Mouse (Mus musculus) limb, embryonic 11.5 days (tissue): ENCODE data around the gene Stam2. TPM values are rescaled to one million over a fixed set of nuclear protein-coding genes. Genes with fewer than 3 reads are reported as not detected.

ENCODE experiments used
- ATAC-seq: fragments of 200-750 bp; cut with Nextera tagmentation; 2 replicates; pipeline ENCODE4 v1.8.0; 2017; ENCODE audit warnings: low read depth; ENCODE audit not compliant: insufficient number of reproducible peaks, low FRiP score, low TSS enrichment
- DNase-seq: peaks from one replicate; pipeline ENCODE4 v3.0.0-alpha.2; 2015; ENCODE audit warnings: low spot score
- H3K27ac ChIP-seq: fragments of 300-500 bp; sonication (generic); replicated peaks from 2 replicates; pipeline ENCODE4 v1.5.1; 2014; ENCODE audit warnings: low read depth, mild to moderate bottlenecking, low read length
- H3K27me3 ChIP-seq: fragments of 300-500 bp; sonication (generic); 2 replicates; pipeline ENCODE4 v1.6.1; 2014; ENCODE audit warnings: mild to moderate bottlenecking, low read length, mixed read lengths; ENCODE audit not compliant: control insufficient read depth, insufficient read depth
- H3K36me3 ChIP-seq: fragments of 300-500 bp; sonication (generic); 2 replicates; pipeline ENCODE4 v1.6.1; 2014; ENCODE audit warnings: mild to moderate bottlenecking, low read length, moderate library complexity, mixed read lengths; ENCODE audit not compliant: control insufficient read depth, insufficient read depth
- H3K4me1 ChIP-seq: fragments of 300-500 bp; sonication (generic); 2 replicates; pipeline ENCODE4 v1.6.1; 2014; ENCODE audit warnings: low read length, mixed read lengths; ENCODE audit not compliant: control insufficient read depth, insufficient read depth
- H3K4me2 ChIP-seq: fragments of 300-500 bp; sonication (generic); 2 replicates; pipeline ENCODE4 v1.6.1; 2014; ENCODE audit warnings: low read depth, mild to moderate bottlenecking, moderate library complexity; ENCODE audit not compliant: severe bottlenecking
- H3K4me3 ChIP-seq: fragments of 300-500 bp; sonication (generic); 2 replicates; pipeline ENCODE4 v1.5.1; 2014; ENCODE audit warnings: low read depth, low read length
- H3K9ac ChIP-seq: fragments of 300-500 bp; sonication (generic); 2 replicates; pipeline ENCODE4 v1.6.1; 2014; ENCODE audit warnings: mild to moderate bottlenecking, low read length
- H3K9me3 ChIP-seq: fragments of 300-500 bp; sonication (generic); 2 replicates; pipeline ENCODE4 v1.6.1; 2016; ENCODE audit warnings: low read length; ENCODE audit not compliant: control insufficient read depth
- WGBS: fragments of 180-500 bp; shearing (Covaris S2); extraction: QIAGEN DNeasy Blood & Tissue Kit; methylation state at CpG from one replicate; pipeline ENCODE4 v1.1.7; 2014; 5-methylcytosine and 5-hydroxymethylcytosine counted together
- polyA plus RNA-seq: library from polyadenylated mRNA; unstranded; fragments of >200 nt; fragmentation: Nextera tagmentation; extraction: Ambion mirVana; gene quantifications from 2 replicates; pipeline ENCODE4 v1.2.1, GENCODE M21; 2014

The Stam2 gene
- polyA plus RNA-seq, 1 experiment from 2014 or later: 28.7 TPM

DNA sequence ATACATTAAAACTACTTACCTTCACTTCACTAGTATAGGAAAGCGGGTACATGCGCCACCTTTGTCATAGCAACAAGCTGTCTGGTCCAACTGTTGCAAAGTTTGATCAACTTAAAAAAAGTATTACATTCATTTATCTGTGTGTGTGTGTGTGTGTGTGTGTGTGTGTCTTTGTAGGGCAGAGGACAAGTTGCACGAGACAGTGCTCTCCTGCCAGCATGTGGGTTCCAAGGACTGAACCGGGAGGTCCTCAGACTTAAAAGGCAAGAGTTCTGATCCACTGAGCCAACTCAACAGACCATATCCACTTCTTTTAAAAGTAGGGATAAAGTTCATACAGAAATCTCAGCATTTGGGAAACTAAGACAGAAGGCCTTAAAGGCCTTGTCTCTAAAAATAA, 28.0 kb downstream of the Stam2 start:
- no peak overlapping the region for H3K27ac ChIP-seq
- no peak overlapping the region for H3K9ac ChIP-seq
- H3K4me3 ChIP-seq: no peak overlapping the region
- 0 out of 2 replicates have a peak, but pooled peaks cover 4% of the 10 kb centered on the region for H3K36me3 ChIP-seq
- no peaks in the 10 kb centered on the region for H3K9me3 ChIP-seq
- WGBS: 94% methylated on average over 4 of the region's 4 CpGs
- no peaks in the 10 kb centered on the region for H3K27me3 ChIP-seq
- no peaks in the 10 kb centered on the region for H3K4me1 ChIP-seq
- ATAC-seq (no peak), DNase-seq (no peak)
- H3K4me2 ChIP-seq: no peak overlapping the region

DNA sequence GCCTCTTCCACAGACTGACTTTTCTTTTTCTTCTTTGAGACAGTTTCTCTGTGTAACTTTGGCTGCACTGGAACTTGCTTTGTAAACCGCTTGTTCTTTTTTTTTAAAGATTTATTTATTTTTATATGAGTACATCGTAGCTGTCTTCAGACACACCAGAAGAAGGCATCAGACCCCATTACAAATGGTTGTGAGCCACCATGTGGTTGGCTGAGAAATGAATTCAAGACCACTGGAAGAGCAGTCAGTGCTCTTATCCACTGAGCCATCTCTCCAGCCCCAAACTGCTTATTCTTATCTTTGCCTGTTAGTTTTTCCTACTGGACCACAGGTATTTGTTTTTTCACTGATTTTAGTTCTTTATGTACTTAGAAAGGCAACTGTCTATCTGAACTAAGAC, 31.3 kb downstream of the Stam2 start:
- DNase-seq: no peak
- ATAC-seq: no peak
- no peaks in the 10 kb centered on the region for H3K9me3 ChIP-seq
- H3K4me1 ChIP-seq: no peaks in the 10 kb centered on the region
- 93% methylated on average over 2 of the region's 2 CpGs for WGBS
- no peak overlapping the region for H3K27ac ChIP-seq
- H3K9ac ChIP-seq: no peak overlapping the region
- H3K4me2 ChIP-seq: no peak overlapping the region
- H3K4me3 ChIP-seq: no peak overlapping the region
- no peaks in the 10 kb centered on the region for H3K27me3 ChIP-seq
- peaks cover 4% of the 10 kb centered on the region; the same call in 1 of the 2 replicates for H3K36me3 ChIP-seq

DNA sequence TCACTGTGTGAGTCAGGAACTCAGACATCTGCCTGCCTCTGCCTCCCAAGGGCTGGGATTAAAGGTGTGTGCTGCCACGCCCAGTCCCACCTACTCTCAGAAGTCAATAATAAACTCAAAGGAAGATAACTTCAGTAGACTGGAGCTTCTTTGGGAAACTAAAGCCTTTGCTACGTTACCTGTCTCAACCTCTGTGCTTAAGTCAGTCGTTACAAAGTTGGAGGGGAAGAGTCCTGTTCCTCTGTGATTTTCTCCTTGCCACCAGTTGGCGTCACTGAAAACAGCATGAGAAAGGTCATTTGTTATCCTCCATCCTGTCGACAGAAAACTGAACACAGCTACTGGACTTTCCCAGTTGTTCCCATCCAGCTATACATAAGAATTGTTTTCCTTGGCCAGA, 32.7 kb downstream of the Stam2 start:
- H3K27me3 ChIP-seq: no peaks in the 10 kb centered on the region
- no peak for DNase-seq
- no peaks in the 10 kb centered on the region for H3K4me1 ChIP-seq
- WGBS: 92% methylated on average over 5 of the region's 5 CpGs
- no peak overlapping the region for H3K4me2 ChIP-seq
- H3K9me3 ChIP-seq: no peaks in the 10 kb centered on the region
- ATAC-seq: no peak
- no peak overlapping the region for H3K4me3 ChIP-seq
- H3K27ac ChIP-seq: no peak overlapping the region
- H3K9ac ChIP-seq: no peak overlapping the region
- peaks cover 4% of the 10 kb centered on the region; the same call in 1 of the 2 replicates for H3K36me3 ChIP-seq

DNA sequence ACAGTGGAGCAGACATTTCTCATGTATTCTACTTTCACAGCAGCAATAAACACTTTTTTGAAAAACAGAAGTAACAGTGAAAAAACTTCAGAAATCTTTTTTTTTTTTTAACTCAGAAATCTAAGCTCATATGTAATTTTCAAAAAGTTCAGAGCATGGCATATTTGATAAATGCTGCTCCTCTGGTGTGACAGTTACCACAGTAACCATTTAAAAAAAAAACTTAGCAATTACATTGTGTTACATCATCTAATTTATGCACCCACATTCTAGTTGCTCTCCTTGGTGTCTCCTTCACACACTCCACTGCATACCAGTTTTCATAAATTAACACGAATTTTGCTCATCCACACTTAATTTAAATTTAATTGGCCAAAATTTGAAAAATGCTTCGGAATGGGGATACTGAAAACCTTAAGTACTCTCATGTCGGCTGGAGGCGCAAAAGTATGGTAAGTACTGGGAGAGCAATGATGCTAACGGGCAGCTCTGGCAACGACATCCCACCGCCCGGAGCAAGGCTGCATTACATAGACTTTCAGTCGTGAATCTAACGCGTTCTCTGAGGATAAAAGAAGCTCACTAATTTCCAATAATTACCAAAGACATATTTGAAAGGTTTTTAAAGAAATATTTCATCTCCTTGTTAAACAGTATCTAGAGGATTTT, 40.6 kb downstream of the Stam2 start:
- no peaks in the 10 kb centered on the region for H3K9me3 ChIP-seq
- WGBS: 88% methylated on average over 11 of the region's 11 CpGs
- H3K4me3 ChIP-seq: no peak overlapping the region
- no peak overlapping the region for H3K9ac ChIP-seq
- H3K36me3 ChIP-seq: no peaks in the 10 kb centered on the region
- H3K27me3 ChIP-seq: no peaks in the 10 kb centered on the region
- H3K27ac ChIP-seq: no peak overlapping the region
- no peak for ATAC-seq
- no peak overlapping the region for H3K4me2 ChIP-seq
- H3K4me1 ChIP-seq: no peaks in the 10 kb centered on the region
- no peak for DNase-seq

DNA sequence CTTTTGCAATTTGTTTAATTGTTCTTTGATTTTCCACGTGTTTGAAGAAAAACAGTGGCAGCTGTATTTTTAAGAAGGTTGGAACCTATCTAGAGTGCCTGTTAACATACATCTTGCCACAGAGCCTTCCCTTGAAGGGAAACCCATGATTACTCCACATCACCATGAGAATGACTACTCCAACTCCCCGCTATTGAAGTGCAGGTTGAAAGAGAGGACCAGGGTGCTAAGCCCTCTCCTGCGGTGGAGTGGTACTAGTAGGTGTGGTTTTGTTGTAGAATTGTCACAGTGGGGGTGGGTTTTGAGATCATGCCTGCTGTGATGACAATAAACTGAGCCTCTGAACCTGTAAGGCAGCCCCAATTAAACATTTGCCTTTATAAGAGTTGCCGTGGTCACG, 41.7 kb downstream of the Stam2 start:
- DNase-seq: no peak

DNA sequence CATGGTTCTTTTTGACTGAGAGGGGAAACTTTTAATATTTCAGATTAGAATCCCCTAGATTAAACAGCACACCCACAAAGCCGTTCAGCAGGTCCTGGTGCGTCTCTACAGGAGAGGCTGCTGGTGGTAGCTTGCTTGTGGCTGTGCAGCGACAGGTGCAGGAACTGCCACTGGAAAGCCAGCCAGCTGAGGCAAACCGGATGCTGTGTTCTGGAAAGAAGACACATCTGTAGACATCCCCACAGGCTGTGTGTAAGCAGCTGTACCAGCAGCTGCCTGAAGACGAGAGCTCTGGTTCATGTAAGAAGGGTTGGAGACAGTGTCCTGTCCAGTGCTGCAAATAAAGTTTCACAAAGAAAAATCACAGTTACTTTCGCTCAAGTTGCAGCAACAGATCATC, 47.5 kb downstream of the Stam2 start:
- DNase-seq (no peak), ATAC-seq (no peak)
- no peaks in the 10 kb centered on the region for H3K4me1 ChIP-seq
- no peaks in the 10 kb centered on the region for H3K27me3 ChIP-seq
- no peak overlapping the region for H3K4me2 ChIP-seq
- H3K27ac ChIP-seq: no peak overlapping the region
- H3K9me3 ChIP-seq: no peaks in the 10 kb centered on the region
- H3K9ac ChIP-seq: no peak overlapping the region
- no peaks in the 10 kb centered on the region for H3K36me3 ChIP-seq
- WGBS: 83% methylated on average over 6 of the region's 6 CpGs
- no peak overlapping the region for H3K4me3 ChIP-seq

More for the DNA sequence above, 41.7 kb downstream of the Stam2 start:
- Histone ChIP-seq H3K9ac (no peak overlapping the region), H3K4me1 (no peaks in the 10 kb centered on the region), H3K9me3 (no peaks in the 10 kb centered on the region), H3K4me2 (no peak overlapping the region), H3K4me3 (no peak overlapping the region), H3K27ac (no peak overlapping the region), H3K27me3 (no peaks in the 10 kb centered on the region), H3K36me3 (no peaks in the 10 kb centered on the region)
- WGBS: 51% methylated on average over 5 of the region's 5 CpGs
- no peak for ATAC-seq

DNA sequence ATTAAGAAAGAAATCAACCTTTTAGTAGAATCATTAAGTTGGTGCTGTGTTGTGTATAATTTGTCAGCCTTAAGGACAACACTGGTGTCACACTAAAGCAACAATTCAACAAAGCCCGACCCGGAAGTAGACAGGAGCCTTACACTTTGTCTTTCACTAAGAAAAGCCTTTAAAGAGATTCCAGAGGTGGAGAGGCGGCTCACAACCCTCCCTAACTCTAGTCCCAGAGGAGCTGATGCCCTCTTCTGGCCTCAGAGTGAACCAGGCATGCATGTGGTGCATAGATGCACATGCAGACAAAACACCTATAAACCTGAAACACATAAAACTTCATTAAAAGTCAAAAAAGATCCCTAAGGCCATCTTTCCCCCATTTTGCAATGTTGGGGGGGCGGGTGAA, 50.3 kb downstream of the Stam2 start:
- 78% methylated on average over 4 of the region's 4 CpGs for WGBS

DNA sequence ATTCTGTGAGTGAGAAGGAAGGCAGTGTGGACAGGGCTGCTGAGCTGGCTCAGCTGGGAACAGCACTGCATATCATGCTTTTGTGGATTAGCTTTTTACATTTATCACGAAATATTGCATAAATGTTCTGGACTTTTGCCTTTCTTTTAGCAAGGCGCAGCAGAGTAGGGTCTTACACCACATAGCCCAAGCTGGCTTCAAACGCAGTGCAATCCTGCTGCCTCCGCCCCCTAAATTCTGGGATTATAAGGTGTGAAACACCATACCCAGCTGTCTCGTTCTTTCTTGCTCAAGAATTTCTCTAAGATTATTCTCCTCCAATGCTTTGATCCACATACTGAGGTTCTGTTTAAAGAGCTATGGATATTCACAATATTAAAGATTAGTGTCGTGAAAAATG, 55.5 kb downstream of the Stam2 start:
- DNase-seq: no peak
- 78% methylated on average over 6 of the region's 6 CpGs for WGBS

More for the DNA sequence above, 50.3 kb downstream of the Stam2 start:
- DNase-seq (no peak), ATAC-seq (no peak)
- no peaks in the 10 kb centered on the region for H3K36me3 ChIP-seq
- no peak overlapping the region for H3K4me3 ChIP-seq
- no peaks in the 10 kb centered on the region for H3K9me3 ChIP-seq
- H3K4me1 ChIP-seq: no peaks in the 10 kb centered on the region
- H3K9ac ChIP-seq: no peak overlapping the region
- H3K27me3 ChIP-seq: no peaks in the 10 kb centered on the region
- no peak overlapping the region for H3K4me2 ChIP-seq
- H3K27ac ChIP-seq: no peak overlapping the region

DNA sequence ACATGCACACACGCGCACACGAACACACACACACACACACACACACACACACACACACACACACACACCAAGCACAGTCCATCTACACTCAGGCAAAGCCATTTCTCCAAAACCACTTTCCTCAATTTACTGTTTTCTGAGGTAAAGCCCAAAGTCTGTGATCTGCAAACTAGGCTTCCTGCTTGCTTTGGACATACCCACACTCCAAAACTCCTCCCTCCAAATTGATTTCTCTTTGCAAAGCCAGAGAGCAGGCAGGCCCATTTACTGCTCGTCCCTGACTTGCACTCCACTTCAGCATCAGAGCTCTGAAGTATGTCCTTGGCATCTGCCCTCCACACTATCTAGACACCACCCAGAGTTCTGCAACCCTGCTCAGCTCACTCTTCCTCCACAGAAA, 64.5 kb downstream of the Stam2 start:
- DNase-seq (no peak), ATAC-seq (no peak)
- Histone ChIP-seq H3K36me3 (no peaks in the 10 kb centered on the region), H3K27ac (no peak overlapping the region), H3K4me2 (no peak overlapping the region), H3K27me3 (peaks cover 15% of the 10 kb centered on the region), H3K9ac (no peak overlapping the region), H3K4me1 (no peaks in the 10 kb centered on the region), H3K9me3 (no peaks in the 10 kb centered on the region), H3K4me3 (no peak overlapping the region)
- WGBS: 65% methylated on average over 4 of the region's 4 CpGs

More for the DNA sequence above, 55.5 kb downstream of the Stam2 start:
- Histone ChIP-seq H3K27me3 (no peaks in the 10 kb centered on the region), H3K4me1 (no peaks in the 10 kb centered on the region), H3K9me3 (no peaks in the 10 kb centered on the region), H3K4me2 (no peak overlapping the region), H3K9ac (no peak overlapping the region), H3K4me3 (no peak overlapping the region), H3K27ac (no peak overlapping the region), H3K36me3 (no peaks in the 10 kb centered on the region)
- no peak for ATAC-seq
